Comparison of ENCODE assay signal across 8 mouse cellular contexts in genomic region chr13:58149033-58149558, GRCm38 (mm10). TPM values are rescaled to one million over a fixed set of nuclear protein-coding genes. Genes with fewer than 3 reads are reported as not detected.
DNase-seq lines count a peak whose midpoint lies in the region; ATAC-seq lines count a peak whose summit lies in the region.

No protein-coding gene starts in this region.

- H3K9me3 ChIP-seq in heart, embryonic 15.5 days (replicated peaks): no peaks in the 10 kb centered on the region
- H3K9me3 ChIP-seq in limb, embryonic 13.5 days: peaks cover 5% of the 10 kb centered on the region; the same call in 1 of the 2 replicates
- H3K9me3 ChIP-seq in midbrain, embryonic 15.5 days: no peaks in the 10 kb centered on the region

- peak; percentile 14 to 25 for DNase-seq in heart, adult 18-20 months
- no peak for DNase-seq in heart, adult 8-10 months (ENCODE audit: low spot score)
- no peak for DNase-seq in urinary bladder, postnatal 4 days (ENCODE audit: low spot score in 2 of 2)

- no peaks in the 10 kb centered on the region for H3K36me3 ChIP-seq in heart, embryonic 15.5 days
- H3K36me3 ChIP-seq in limb, embryonic 13.5 days: no peaks in the 10 kb centered on the region
- H3K36me3 ChIP-seq in midbrain, embryonic 15.5 days (replicated peaks): no peaks in the 10 kb centered on the region

- no peak overlapping the region for H3K27ac ChIP-seq in heart, embryonic 15.5 days
- no peak overlapping the region for H3K27ac ChIP-seq in limb, embryonic 13.5 days
- H3K27ac ChIP-seq in midbrain, embryonic 15.5 days: no peak overlapping the region

- H3K27me3 ChIP-seq in heart, embryonic 15.5 days: no peaks in the 10 kb centered on the region
- H3K27me3 ChIP-seq in limb, embryonic 13.5 days: no peaks in the 10 kb centered on the region
- no peaks in the 10 kb centered on the region for H3K27me3 ChIP-seq in midbrain, embryonic 15.5 days (replicated peaks)

- H3K4me2 ChIP-seq in heart, embryonic 15.5 days: peak overlapping the region; percentile 87
- H3K4me2 ChIP-seq in limb, embryonic 13.5 days (replicated peaks): peak overlapping the region; percentile 69
- H3K4me2 ChIP-seq in midbrain, embryonic 15.5 days: peak overlapping the region; percentile 62

- 35% methylated on average over 5 of the region's 5 CpGs for WGBS in heart, embryonic 15.5 days
- 37% methylated on average over 5 of the region's 5 CpGs for WGBS in limb, embryonic 13.5 days
- WGBS in midbrain, embryonic 15.5 days: 30% methylated on average over 5 of the region's 5 CpGs

- H3K4me1 ChIP-seq in heart, embryonic 15.5 days (replicated peaks): peaks cover 4% of the 10 kb centered on the region
- peaks cover 10% of the 10 kb centered on the region; the same call in 1 of the 2 replicates for H3K4me1 ChIP-seq in limb, embryonic 13.5 days
- peaks cover 12% of the 10 kb centered on the region for H3K4me1 ChIP-seq in midbrain, embryonic 15.5 days

- peak; percentile 69 for ATAC-seq in common myeloid progenitor, adult 5-6 weeks (replicated peaks; ENCODE audit: low read depth, poor library complexity, severe bottlenecking)
- ATAC-seq in heart, embryonic 15.5 days (replicated peaks; ENCODE audit: insufficient number of reproducible peaks, insufficient read depth, low FRiP score, low read depth): no peak; the same call in 1 of the 2 replicates
- no peak for ATAC-seq in limb, embryonic 13.5 days (ENCODE audit: low FRiP score, low read depth)
- peak; percentile 75 for ATAC-seq in midbrain, embryonic 15.5 days (replicated peaks)
- no peak for ATAC-seq in frontal cortex, adult (ENCODE audit: low TSS enrichment)

- peak overlapping the region; percentile 49 for H3K4me3 ChIP-seq in heart, embryonic 15.5 days
- H3K4me3 ChIP-seq in limb, embryonic 13.5 days: peak overlapping the region; percentile 44
- H3K4me3 ChIP-seq in midbrain, embryonic 15.5 days: peak overlapping the region; percentile 32

- H3K9ac ChIP-seq in heart, embryonic 15.5 days: no peak overlapping the region
- H3K9ac ChIP-seq in limb, embryonic 13.5 days: no peak overlapping the region
- no peak overlapping the region for H3K9ac ChIP-seq in midbrain, embryonic 15.5 days

RNA-seq across cellular contexts. Expression of gene Idnk, which starts 8.4 kb away (rescaled TPM):
- 10 to 100 TPM; 23.9 to 26.6 TPM for total RNA-seq in heart, adult 18-20 months (2021)
- total RNA-seq in heart, adult 8-10 months (2022): 10 to 100 TPM; 21.2 to 26.2 (median 24.6) TPM
- total RNA-seq in common myeloid progenitor, adult 5-6 weeks (2017): 24.9 and 28.5 TPM in 2 replicates
- 29.5 and 30.3 TPM in 2 replicates for polyA plus RNA-seq in heart, embryonic 15.5 days (2015; fragmentation: Nextera tagmentation; extraction: Ambion mirVana)
- 38.9 and 41.3 TPM in 2 replicates for polyA plus RNA-seq in limb, embryonic 13.5 days (2015; fragmentation: Nextera tagmentation; extraction: Ambion mirVana)
- 60.4 and 60.8 TPM in 2 replicates for polyA plus RNA-seq in midbrain, embryonic 15.5 days (2015; fragmentation: Nextera tagmentation; extraction: Ambion mirVana)

RNA-seq across cellular contexts. Expression of gene Hnrnpa0, which starts 20.7 kb away (rescaled TPM):
- total RNA-seq in heart, adult 18-20 months (2021): 10 to 100 TPM; 69.3 to 72.8 TPM
- total RNA-seq in heart, adult 8-10 months (2022): 10 to 100 TPM; 55.0 to 65.7 (median 60.4) TPM
- 87.6 and 121 TPM in 2 replicates for total RNA-seq in common myeloid progenitor, adult 5-6 weeks (2017)
- 15.9 and 21.0 TPM in 2 replicates for polyA plus RNA-seq in heart, embryonic 15.5 days (2015; fragmentation: Nextera tagmentation; extraction: Ambion mirVana)
- 52.9 and 58.5 TPM in 2 replicates for polyA plus RNA-seq in limb, embryonic 13.5 days (2015; fragmentation: Nextera tagmentation; extraction: Ambion mirVana)
- polyA plus RNA-seq in midbrain, embryonic 15.5 days (2015; fragmentation: Nextera tagmentation; extraction: Ambion mirVana): 40.5 and 48.7 TPM in 2 replicates

RNA-seq across cellular contexts. Expression of gene Klhl3, which starts 35.7 kb away (rescaled TPM):
- 1 to 10 TPM; 2.7 to 3.5 TPM for total RNA-seq in heart, adult 18-20 months (2021)
- 1 to 10 TPM; 2.0 to 3.1 (median 2.4) TPM for total RNA-seq in heart, adult 8-10 months (2022)
- 1.9 TPM in 2 replicates for total RNA-seq in common myeloid progenitor, adult 5-6 weeks (2017)
- polyA plus RNA-seq in heart, embryonic 15.5 days (2015; fragmentation: Nextera tagmentation; extraction: Ambion mirVana): 7.1 and 7.2 TPM in 2 replicates
- polyA plus RNA-seq in limb, embryonic 13.5 days (2015; fragmentation: Nextera tagmentation; extraction: Ambion mirVana): 4.2 and 4.4 TPM in 2 replicates
- 12.7 and 14.2 TPM in 2 replicates for polyA plus RNA-seq in midbrain, embryonic 15.5 days (2015; fragmentation: Nextera tagmentation; extraction: Ambion mirVana)

Comparison
In these comparisons a context has a peak if more than half of its experiments do, and no peak if none do; other contexts are left out.
1. DNase-seq: peak in heart, adult 18-20 months (2 of 2); none in heart, adult 8-10 months (single experiment) and urinary bladder, postnatal 4 days (0 of 2).
2. ATAC-seq: peak in common myeloid progenitor, adult 5-6 weeks (single experiment) and midbrain, embryonic 15.5 days (single experiment); none in heart, embryonic 15.5 days (single experiment), limb, embryonic 13.5 days (single experiment) and frontal cortex, adult (single experiment).
3. Peak in every context shown above with its lines, with median percentiles within 50 percentile points of each other: H3K4me2 ChIP-seq and H3K4me3 ChIP-seq.